Mouse (Mus musculus): ENCODE data around the gene Abcf3.

GRCm38 (mm10) chr16:20535296-20536080 lies 12.9 kb upstream of the Abcf3 start, which contains the start of gene Ap2m1:
- TF ChIP-seq KAT2A (IDR thresholded peaks at IDR 0.05; ENCODE audit: insufficient replicate concordance, low read length) = peak; percentile 100
- 0 out of 2 replicates have a peak, but pooled peaks have one; percentile 68 for TF ChIP-seq TBP (conservative IDR thresholded peaks at IDR 0.05; ENCODE audit: low read depth, low read length)
- no peak for TF ChIP-seq ZKSCAN1 (IDR thresholded peaks at IDR 0.05; ENCODE audit: borderline replicate concordance, low read depth, low read length)
